Mouse (Mus musculus): ENCODE measurements around the gene Nacad.

Nacad gene

DNA sequence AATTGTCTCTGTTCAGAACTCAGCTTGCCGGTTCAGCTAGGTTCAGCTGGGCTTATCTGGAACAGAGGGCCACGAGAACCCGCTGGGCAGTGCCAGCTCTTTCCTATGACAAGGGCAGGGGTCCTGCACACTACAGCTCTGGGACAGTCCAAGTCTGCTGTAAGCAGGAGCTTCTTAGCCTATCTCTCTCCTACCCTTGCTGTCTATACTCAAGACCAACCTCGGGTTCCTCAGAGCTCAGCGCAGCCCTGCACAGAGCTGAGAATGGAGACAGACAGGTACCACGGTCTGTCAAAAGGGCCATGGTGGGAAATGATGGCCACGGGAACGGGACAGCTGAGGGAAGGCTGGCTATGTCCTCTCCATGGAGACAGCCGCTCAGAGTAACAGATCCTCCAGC, 2.6 kb downstream of the Nacad start:
- DNase-seq = no peak

GRCm38 (mm10) chr11:6602662-6603061, 3.2 kb downstream of the Nacad start:
- no peak for DNase-seq

- DNase-seq = no peak
These were observed 4.0 kb downstream of the Nacad start for GRCm38 (mm10) chr11:6601649-6602480.

DNA sequence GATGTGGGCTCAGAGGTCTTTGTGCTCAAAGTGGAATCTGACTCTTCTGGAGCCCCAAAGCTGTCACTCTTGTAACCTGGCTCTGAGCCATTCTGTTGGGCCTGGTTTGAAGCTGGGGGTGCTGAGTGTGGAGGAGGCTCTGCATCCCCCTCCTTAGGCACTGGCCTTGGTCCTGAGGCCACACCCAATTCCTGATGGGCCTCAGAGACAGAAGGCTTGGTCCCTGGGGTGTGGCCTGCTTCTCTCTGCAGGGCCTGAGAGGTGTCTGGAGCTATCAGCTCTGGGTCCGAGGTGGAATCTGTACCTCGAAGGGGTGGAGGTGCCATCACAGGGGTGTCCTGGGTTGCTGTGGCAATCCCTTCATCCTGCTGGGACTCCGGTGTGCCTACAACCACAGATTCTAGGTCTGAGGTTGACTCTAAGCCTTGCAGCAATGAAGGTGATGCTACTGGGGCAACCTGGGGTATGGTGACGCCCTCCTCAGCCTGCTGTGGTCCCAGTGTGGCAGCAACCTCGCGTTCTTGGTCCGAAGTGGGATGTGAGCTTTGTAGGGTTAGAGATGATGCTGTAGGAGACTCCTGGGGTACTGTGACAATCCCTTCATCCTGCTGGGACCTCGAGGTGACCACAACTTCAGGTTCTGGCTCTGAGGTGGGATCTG, 5.4 kb downstream of the Nacad start:
- DNase-seq = no peak

DNA sequence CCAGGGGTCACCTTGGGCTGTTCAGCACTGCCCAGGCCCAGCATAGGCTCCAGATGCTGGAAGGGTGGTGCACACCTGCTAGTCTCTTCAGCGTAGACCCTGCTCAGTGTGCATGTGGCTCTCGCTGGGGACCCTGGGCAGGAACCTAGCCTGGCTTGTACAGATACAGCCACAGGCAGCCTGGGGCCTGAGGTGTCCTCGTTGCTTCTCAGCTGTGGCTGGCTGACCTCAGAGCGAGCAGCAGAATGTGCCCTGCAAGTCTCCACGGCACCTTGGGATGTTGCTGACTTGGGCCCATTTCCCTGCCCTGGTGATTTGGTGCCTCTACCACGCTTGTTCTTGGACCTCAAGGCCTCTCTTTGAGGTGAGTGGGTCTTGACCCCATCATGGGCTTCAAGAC, 6.0 kb downstream of the Nacad start:
- no peak for DNase-seq

DNA sequence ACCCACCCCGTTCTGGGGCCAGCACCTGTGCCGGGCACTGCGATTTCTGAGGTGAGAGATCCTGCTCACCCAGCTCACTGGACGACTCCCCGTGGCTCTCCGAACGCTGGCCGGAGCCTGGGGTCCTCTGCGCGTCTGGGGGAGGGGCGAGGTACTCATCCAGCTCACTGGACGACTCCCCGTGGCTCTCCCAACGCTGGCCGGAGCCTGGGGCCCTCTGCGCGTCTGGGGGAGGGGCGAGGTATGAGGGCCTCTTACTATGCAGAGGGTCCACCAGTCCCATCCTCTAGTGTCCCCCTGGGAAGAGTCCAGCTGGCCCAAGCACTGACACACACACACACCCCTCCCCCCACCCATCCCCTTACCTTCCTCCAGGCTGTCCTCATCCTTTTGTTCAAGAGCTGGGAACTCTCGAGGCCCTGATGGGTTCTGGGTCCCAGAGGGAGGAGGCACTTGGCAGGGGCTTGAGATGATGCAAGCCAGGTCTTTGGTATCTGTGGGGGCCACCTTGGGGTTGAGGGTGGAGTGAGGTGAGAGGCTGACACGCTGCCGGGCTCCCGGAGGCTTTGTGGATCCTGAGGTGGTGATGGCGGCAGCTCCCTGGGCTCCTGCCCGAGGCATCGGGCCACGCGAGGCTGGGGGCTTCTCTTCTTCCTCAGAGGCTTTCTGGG, 6.7 kb downstream of the Nacad start:
- DNase-seq = no peak

GRCm38 (mm10) chr11:6598191-6598889, 7.5 kb downstream of the Nacad start:
- DNase-seq = no peak

- no peak for DNase-seq
These were observed 8.3 kb downstream of the Nacad start for GRCm38 (mm10) chr11:6597523-6597922.

DNA sequence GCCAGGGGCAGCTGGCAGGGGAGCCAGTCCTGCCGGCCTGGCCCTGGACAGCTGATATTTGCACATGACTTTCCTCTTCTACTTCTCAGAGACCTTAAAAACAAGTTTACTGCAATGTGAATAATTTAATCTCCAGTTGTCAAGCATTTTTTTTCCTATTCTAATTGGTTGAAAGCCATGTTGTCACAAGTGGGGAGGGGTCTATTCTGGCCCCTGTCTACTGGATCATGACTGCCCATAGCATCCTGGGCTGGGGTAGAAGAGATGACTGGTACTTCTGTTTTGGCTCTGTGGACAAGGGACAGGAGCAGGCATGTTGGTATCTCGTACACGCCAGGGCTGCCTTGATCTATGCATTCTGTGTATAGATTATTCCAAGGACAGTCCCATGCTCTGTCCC, 9.2 kb downstream of the Nacad start:
- no peak for DNase-seq

- DNase-seq = no peak
These were observed 9.6 kb downstream of the Nacad start for GRCm38 (mm10) chr11:6596205-6596604.

DNA sequence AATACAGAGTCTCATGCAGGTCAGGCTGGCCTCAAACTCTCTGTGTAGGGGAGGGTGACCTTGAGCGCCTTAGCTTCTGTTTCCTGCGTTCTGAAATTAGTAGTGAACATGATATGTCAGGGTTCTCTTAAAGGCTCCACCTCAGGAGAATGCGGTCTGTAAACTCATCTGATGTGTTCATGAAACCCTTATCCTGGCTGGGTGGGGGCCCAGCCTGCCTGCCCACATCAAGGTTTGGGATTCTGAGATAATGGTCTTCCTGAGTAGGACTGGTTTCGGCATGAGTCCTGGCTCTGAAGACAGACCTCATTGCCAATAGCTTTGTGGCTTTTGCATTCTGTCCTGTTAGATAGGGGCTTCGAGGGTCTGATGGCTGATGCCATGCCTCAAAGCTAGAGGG, 10.5 kb downstream of the Nacad start:
- DNase-seq = no peak

GRCm38 (mm10) chr11:6594845-6595244, 11.0 kb downstream of the Nacad start:
- peak in 1 of 2 experiments; percentile 52 for DNase-seq

DNA sequence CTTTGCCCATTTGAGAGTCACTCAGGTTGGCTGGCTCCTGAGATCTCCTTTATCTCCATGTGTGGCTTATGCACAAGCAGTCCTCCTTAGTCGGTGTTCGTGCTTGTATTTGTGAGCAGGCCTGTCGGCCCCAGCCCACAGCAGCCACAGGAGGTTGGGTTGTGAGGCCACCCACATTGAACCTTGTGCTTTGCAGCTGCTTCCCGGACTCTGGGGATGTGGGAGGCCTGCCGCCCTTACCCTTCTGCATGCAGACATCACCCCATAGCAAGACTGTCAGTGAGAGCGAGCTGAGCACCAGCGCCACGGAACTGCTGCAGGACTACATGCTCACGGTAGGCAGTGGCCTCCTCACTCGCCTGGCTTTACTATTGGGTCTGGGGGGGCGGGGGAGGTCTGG, 12.4 kb downstream of the Nacad start:
- peak in 1 of 2 experiments; percentile 24 for DNase-seq

GRCm38 (mm10) chr11:6590933-6591675, 14.7 kb downstream of the Nacad start:
- DNase-seq = no peak

DNA sequence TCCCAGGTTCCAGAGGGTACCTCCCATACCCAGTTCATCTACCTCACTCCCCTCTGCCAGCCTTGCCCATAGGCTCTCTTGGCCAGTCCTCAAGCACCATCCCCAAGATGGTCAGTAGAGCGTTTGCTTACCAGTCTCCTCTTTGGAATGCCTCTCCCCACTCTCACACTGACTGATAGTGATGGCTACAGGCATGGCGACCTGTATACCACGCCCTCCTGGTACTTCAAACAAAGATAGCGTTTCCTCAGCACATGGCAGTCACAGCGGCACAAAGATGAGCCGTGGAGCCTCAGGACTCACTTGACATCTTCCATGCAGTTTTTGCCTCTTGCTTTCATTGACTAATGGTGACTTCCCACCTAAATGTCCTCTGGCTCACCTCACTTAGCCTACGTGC, 16.0 kb downstream of the Nacad start:
- no peak for DNase-seq

DNA sequence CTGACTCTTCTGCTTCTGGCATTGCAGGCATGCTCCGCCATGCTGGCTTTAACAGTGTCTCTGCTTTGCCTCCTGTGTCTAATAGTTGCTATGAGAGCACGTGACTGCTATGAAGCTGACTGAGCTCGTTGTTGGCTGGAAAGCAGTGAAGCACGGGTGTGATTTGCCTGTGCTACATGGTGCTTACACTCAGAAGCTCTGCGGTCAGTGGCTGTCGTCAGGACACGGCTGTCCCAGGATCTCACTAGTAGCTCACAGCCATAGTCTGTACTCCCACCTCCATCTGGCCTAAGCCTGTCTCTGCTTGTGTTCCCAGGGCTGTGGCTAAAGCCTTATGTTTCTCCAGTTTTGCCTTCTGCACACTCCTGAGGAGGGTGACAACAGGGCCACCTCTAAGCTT, 17.6 kb downstream of the Nacad start:
- no peak for DNase-seq

GRCm38 (mm10) chr11:6587249-6587940, 18.5 kb downstream of the Nacad start:
- no peak for DNase-seq

GRCm38 (mm10) chr11:6586660-6587059, 19.2 kb downstream of the Nacad start:
- no peak for DNase-seq

GRCm38 (mm10) chr11:6585748-6586147, 20.1 kb downstream of the Nacad start:
- DNase-seq = no peak

GRCm38 (mm10) chr11:6581560-6581959, 24.3 kb downstream of the Nacad start:
- DNase-seq = no peak

GRCm38 (mm10) chr11:6580065-6580750, 25.6 kb downstream of the Nacad start:
- DNase-seq = no peak
